Mouse (Mus musculus) midbrain, embryonic 16.5 days (tissue): ENCODE results near the gene Mta1. TPM values are rescaled to one million over a fixed set of nuclear protein-coding genes. Genes with fewer than 3 reads are reported as not detected.

Source experiments
- ATAC-seq: fragments of 200-750 bp; cut with Nextera tagmentation; 2 replicates; pipeline ENCODE4 v1.8.0; 2017; ENCODE audit warnings: moderate TSS enrichment
- H3K27ac ChIP-seq: fragments of 300-500 bp; sonication (generic); 2 replicates; pipeline ENCODE4 v1.5.1; 2014; ENCODE audit warnings: mild to moderate bottlenecking, low read length, mixed read lengths
- H3K27me3 ChIP-seq: fragments of 300-500 bp; sonication (generic); 2 replicates; pipeline ENCODE4 v1.6.1; 2014; ENCODE audit warnings: low read depth, low read length, mixed read lengths; ENCODE audit not compliant: control insufficient read depth, insufficient read depth
- H3K36me3 ChIP-seq: fragments of 300-500 bp; sonication (generic); 2 replicates; pipeline ENCODE4 v1.6.1; 2014; ENCODE audit warnings: mild to moderate bottlenecking, low read length, moderate library complexity, mixed read lengths; ENCODE audit not compliant: control insufficient read depth, insufficient read depth
- H3K4me1 ChIP-seq: fragments of 300-500 bp; sonication (generic); 2 replicates; pipeline ENCODE4 v1.6.1; 2014; ENCODE audit warnings: mild to moderate bottlenecking, low read length, mixed read lengths; ENCODE audit not compliant: control insufficient read depth, insufficient read depth
- H3K4me2 ChIP-seq: fragments of 300-500 bp; sonication (generic); 2 replicates; pipeline ENCODE4 v1.6.1; 2014; ENCODE audit warnings: mild to moderate bottlenecking, low read length, mixed read lengths
- H3K4me3 ChIP-seq: fragments of 300-500 bp; sonication (generic); 2 replicates; pipeline ENCODE4 v1.5.1; 2014; ENCODE audit warnings: low read depth, mild to moderate bottlenecking, low read length, moderate library complexity, mixed read lengths
- H3K9ac ChIP-seq: fragments of 300-500 bp; sonication (generic); 2 replicates; pipeline ENCODE4 v1.6.1; 2014; ENCODE audit warnings: low read depth, low read length, mixed read lengths
- H3K9me3 ChIP-seq: fragments of 300-500 bp; sonication (generic); replicated peaks from 2 replicates; pipeline ENCODE4 v1.6.1; 2014; ENCODE audit warnings: mild to moderate bottlenecking, low read length, mixed read lengths; ENCODE audit not compliant: control insufficient read depth, poor library complexity, severe bottlenecking
- WGBS: fragments of 180-500 bp; shearing (Covaris S2); extraction: QIAGEN DNeasy Blood & Tissue Kit; methylation state at CpG from one replicate; pipeline ENCODE4 v1.1.7; 2014; 5-methylcytosine and 5-hydroxymethylcytosine counted together
- polyA plus RNA-seq: library from polyadenylated mRNA; unstranded; fragments of >200 nt; fragmentation: Nextera tagmentation; extraction: Ambion mirVana; gene quantifications from 2 replicates; pipeline ENCODE4 v1.2.1, GENCODE M21; 2015

The Mta1 gene
- polyA plus RNA-seq, 1 experiment from 2014 or later: 14.4 TPM

- no peaks in the 10 kb centered on the region for H3K9me3 ChIP-seq
- peaks cover 14% of the 10 kb centered on the region for H3K36me3 ChIP-seq
- ATAC-seq: no peak
- H3K4me1 ChIP-seq: peaks cover 35% of the 10 kb centered on the region
- peak overlapping the region; percentile 71 for H3K9ac ChIP-seq
- WGBS: 16% methylated on average over 15 of the region's 15 CpGs
- H3K4me2 ChIP-seq: peak overlapping the region; percentile 70
- no peaks in the 10 kb centered on the region for H3K27me3 ChIP-seq
- H3K4me3 ChIP-seq: peak overlapping the region; percentile 51
- peak overlapping the region; percentile 83 for H3K27ac ChIP-seq
These were observed 44.2 kb downstream of the Mta1 start for GRCm38 (mm10) chr12:113142021-113142975.

GRCm38 (mm10) chr12:113143164-113143563 is 45.1 kb downstream of the Mta1 start:
- H3K27ac ChIP-seq: peak overlapping the region; percentile 33; the same call in 1 of the 2 replicates
- ATAC-seq: no peak
- 61% methylated on average over 7 of the region's 7 CpGs for WGBS

GRCm38 (mm10) chr12:113144001-113144756 is 46.1 kb downstream of the Mta1 start:
- Histone ChIP-seq H3K4me2 (no peak overlapping the region), H3K9me3 (no peaks in the 10 kb centered on the region), H3K27ac (no peak overlapping the region), H3K27me3 (no peaks in the 10 kb centered on the region), H3K9ac (no peak overlapping the region), H3K36me3 (peaks cover 8% of the 10 kb centered on the region), H3K4me1 (peaks cover 29% of the 10 kb centered on the region), H3K4me3 (no peak overlapping the region)
- ATAC-seq: no peak
- WGBS: 81% methylated on average over 20 of the region's 20 CpGs

More at GRCm38 (mm10) chr12:113143164-113143563, 45.1 kb downstream of the Mta1 start:
- Histone ChIP-seq H3K9ac (peak overlapping the region; percentile 71), H3K9me3 (no peaks in the 10 kb centered on the region), H3K4me3 (peak overlapping the region; percentile 51), H3K27me3 (no peaks in the 10 kb centered on the region), H3K36me3 (peaks cover 10% of the 10 kb centered on the region), H3K4me2 (peak overlapping the region; percentile 70), H3K4me1 (peaks cover 35% of the 10 kb centered on the region)

GRCm38 (mm10) chr12:113144886-113145285 is 46.8 kb downstream of the Mta1 start:
- Histone ChIP-seq H3K9me3 (no peaks in the 10 kb centered on the region), H3K27me3 (no peaks in the 10 kb centered on the region), H3K4me3 (no peak overlapping the region), H3K27ac (no peak overlapping the region), H3K9ac (no peak overlapping the region), H3K36me3 (peaks cover 8% of the 10 kb centered on the region), H3K4me1 (peaks cover 22% of the 10 kb centered on the region), H3K4me2 (no peak overlapping the region)
- WGBS: 93% methylated on average over 16 of the region's 16 CpGs
- ATAC-seq: no peak

GRCm38 (mm10) chr12:113145591-113145990 is 47.5 kb downstream of the Mta1 start:
- H3K36me3 ChIP-seq: peaks cover 8% of the 10 kb centered on the region
- H3K4me2 ChIP-seq: no peak overlapping the region
- peaks cover 22% of the 10 kb centered on the region for H3K4me1 ChIP-seq
- ATAC-seq: no peak
- no peak overlapping the region for H3K9ac ChIP-seq
- H3K27me3 ChIP-seq: no peaks in the 10 kb centered on the region
- H3K9me3 ChIP-seq: no peaks in the 10 kb centered on the region
- WGBS: 95% methylated on average over 5 of the region's 5 CpGs
- H3K27ac ChIP-seq: no peak overlapping the region
- no peak overlapping the region for H3K4me3 ChIP-seq

- H3K4me3 ChIP-seq: no peak within 1 kb of the TSS
- no peaks in the 10 kb centered on the region; the same call in 1 of the 2 replicates for H3K27me3 ChIP-seq
- H3K36me3 ChIP-seq: peaks cover 8% of the 10 kb centered on the region
- no peak within 1 kb of the TSS for H3K27ac ChIP-seq
- H3K4me1 ChIP-seq: peaks cover 20% of the 10 kb centered on the region
- H3K9ac ChIP-seq: no peak within 1 kb of the TSS
- ATAC-seq: peak; percentile 13; the same call in 1 of the 2 replicates
- WGBS: 9% methylated on average over 45 of the region's 45 CpGs
- no peaks in the 10 kb centered on the region for H3K9me3 ChIP-seq
- peak within 1 kb of the TSS; percentile 26 for H3K4me2 ChIP-seq
These were observed 48.3 kb downstream of the Mta1 start, which contains the start of gene Crip1 for GRCm38 (mm10) chr12:113146112-113147057. TSS of gene Crip1 (plus strand) at chr12:113146316.

GRCm38 (mm10) chr12:113147481-113147880 is 49.4 kb downstream of the Mta1 start:
- H3K27me3 ChIP-seq: peaks cover 3% of the 10 kb centered on the region; the same call in 1 of the 2 replicates
- no peak overlapping the region for H3K4me2 ChIP-seq
- WGBS: 88% methylated on average over 8 of the region's 8 CpGs
- peaks cover 8% of the 10 kb centered on the region for H3K36me3 ChIP-seq
- H3K9me3 ChIP-seq: no peaks in the 10 kb centered on the region
- H3K9ac ChIP-seq: no peak overlapping the region
- no peak overlapping the region for H3K27ac ChIP-seq
- H3K4me3 ChIP-seq: no peak overlapping the region
- peaks cover 16% of the 10 kb centered on the region for H3K4me1 ChIP-seq
- no peak for ATAC-seq

- no peak overlapping the region for H3K4me3 ChIP-seq
These were observed 50.4 kb downstream of the Mta1 start for GRCm38 (mm10) chr12:113148381-113149035.

More at GRCm38 (mm10) chr12:113148381-113149035, 50.4 kb downstream of the Mta1 start:
- Histone ChIP-seq H3K4me2 (no peak overlapping the region), H3K27ac (no peak overlapping the region), H3K9me3 (no peaks in the 10 kb centered on the region), H3K27me3 (peaks cover 8% of the 10 kb centered on the region), H3K9ac (no peak overlapping the region), H3K4me1 (peaks cover 6% of the 10 kb centered on the region), H3K36me3 (peaks cover 8% of the 10 kb centered on the region)
- WGBS: 44% methylated on average over 16 of the region's 16 CpGs
- no peak for ATAC-seq
